Mouse (Mus musculus): ENCODE results near the gene Rnase2a. TPM values are rescaled to one million over a fixed set of nuclear protein-coding genes. Genes with fewer than 3 reads are reported as not detected.
A peak's percentile ranks its signal among the peaks of the same experiment; 100 is the strongest.
"Not testable (repeated sequence)": the region's sequence is repeated elsewhere in the genome, so short reads cannot be mapped to it uniquely, and the experiment has no call there.

Rnase2a gene
- polyA plus RNA-seq (2015; fragmentation: Nextera tagmentation; extraction: Ambion mirVana): not detected in 2 replicates

- ATAC-seq: no peak
- Histone ChIP-seq H3K27me3 (replicated peaks; ENCODE audit: control insufficient read depth, insufficient read depth, low read length) (no peaks in the 10 kb centered on the region), H3K27ac (ENCODE audit: low read length) (no peak within 1 kb of the TSS), H3K9me3 (ENCODE audit: control insufficient read depth, low read length) (no peaks in the 10 kb centered on the region), H3K4me1 (replicated peaks; ENCODE audit: control insufficient read depth, insufficient read depth, low read length) (no peaks in the 10 kb centered on the region), H3K36me3 (ENCODE audit: control insufficient read depth, insufficient read depth) (no peaks in the 10 kb centered on the region), H3K4me2 (ENCODE audit: low read length) (no peak within 1 kb of the TSS), H3K9ac (replicated peaks; ENCODE audit: low read depth, low read length) (no peak within 1 kb of the TSS), H3K4me3 (replicated peaks; ENCODE audit: low read length) (no peak within 1 kb of the TSS)
- 98% methylated on average over 3 of the region's 3 CpGs for WGBS
These were observed at the start of gene Rnase2a for GRCm38 (mm10) chr14:51256041-51256440. Rnase2a (minus strand) TSS chr14:51256112.

- 80% methylated on average over 1 of the region's 1 CpGs for WGBS
- no peak for ATAC-seq
- H3K4me3 ChIP-seq (replicated peaks; ENCODE audit: low read length): no peak overlapping the region
These were observed 35.6 kb upstream of the Rnase2a start for GRCm38 (mm10) chr14:51291505-51291904.

GRCm38 (mm10) chr14:51278515-51278914, 22.6 kb upstream of the Rnase2a start:
- H3K27me3 ChIP-seq (replicated peaks; ENCODE audit: control insufficient read depth, insufficient read depth, low read length); H3K9ac ChIP-seq (replicated peaks; ENCODE audit: low read depth, low read length); H3K9me3 ChIP-seq (ENCODE audit: control insufficient read depth, low read length); H3K36me3 ChIP-seq (ENCODE audit: control insufficient read depth, insufficient read depth); H3K4me2 ChIP-seq (ENCODE audit: low read length); H3K27ac ChIP-seq (ENCODE audit: low read length); H3K4me1 ChIP-seq (replicated peaks; ENCODE audit: control insufficient read depth, insufficient read depth, low read length); H3K4me3 ChIP-seq (replicated peaks; ENCODE audit: low read length); ATAC-seq: not testable (repeated sequence)
- 64% methylated on average over 1 of the region's 1 CpGs for WGBS

More at GRCm38 (mm10) chr14:51291505-51291904, 35.6 kb upstream of the Rnase2a start:
- no peak overlapping the region for H3K4me2 ChIP-seq (ENCODE audit: low read length)
- no peak overlapping the region for H3K27ac ChIP-seq (ENCODE audit: low read length)
- H3K4me1 ChIP-seq (replicated peaks; ENCODE audit: control insufficient read depth, insufficient read depth, low read length): no peaks in the 10 kb centered on the region
- H3K9me3 ChIP-seq (ENCODE audit: control insufficient read depth, low read length): no peaks in the 10 kb centered on the region
- H3K9ac ChIP-seq (replicated peaks; ENCODE audit: low read depth, low read length): no peak overlapping the region
- no peaks in the 10 kb centered on the region for H3K27me3 ChIP-seq (replicated peaks; ENCODE audit: control insufficient read depth, insufficient read depth, low read length)
- no peaks in the 10 kb centered on the region for H3K36me3 ChIP-seq (ENCODE audit: control insufficient read depth, insufficient read depth)

GRCm38 (mm10) chr14:51268677-51269076, 12.8 kb upstream of the Rnase2a start:
- no peak overlapping the region for H3K27ac ChIP-seq (ENCODE audit: low read length)

GRCm38 (mm10) chr14:51266113-51266512, 10.2 kb upstream of the Rnase2a start:
- Histone ChIP-seq H3K4me3 (replicated peaks; ENCODE audit: low read length) (no peak overlapping the region), H3K4me2 (ENCODE audit: low read length) (peak overlapping the region; percentile 10; the same call in 1 of the 2 replicates), H3K27me3 (replicated peaks; ENCODE audit: control insufficient read depth, insufficient read depth, low read length) (no peaks in the 10 kb centered on the region), H3K9me3 (ENCODE audit: control insufficient read depth, low read length) (no peaks in the 10 kb centered on the region), H3K36me3 (ENCODE audit: control insufficient read depth, insufficient read depth) (no peaks in the 10 kb centered on the region), H3K27ac (ENCODE audit: low read length) (no peak overlapping the region), H3K9ac (replicated peaks; ENCODE audit: low read depth, low read length) (no peak overlapping the region), H3K4me1 (replicated peaks; ENCODE audit: control insufficient read depth, insufficient read depth, low read length) (no peaks in the 10 kb centered on the region)
- ATAC-seq: peak; percentile 96
- WGBS: 3% methylated on average over 9 of the region's 9 CpGs

More at GRCm38 (mm10) chr14:51268677-51269076, 12.8 kb upstream of the Rnase2a start:
- H3K36me3 ChIP-seq (ENCODE audit: control insufficient read depth, insufficient read depth): no peaks in the 10 kb centered on the region
- ATAC-seq: no peak
- no peak overlapping the region for H3K4me2 ChIP-seq (ENCODE audit: low read length)
- H3K9me3 ChIP-seq (ENCODE audit: control insufficient read depth, low read length): no peaks in the 10 kb centered on the region
- no peak overlapping the region for H3K4me3 ChIP-seq (replicated peaks; ENCODE audit: low read length)
- H3K9ac ChIP-seq (replicated peaks; ENCODE audit: low read depth, low read length): no peak overlapping the region
- WGBS: 82% methylated on average over 1 of the region's 1 CpGs
- no peaks in the 10 kb centered on the region for H3K4me1 ChIP-seq (replicated peaks; ENCODE audit: control insufficient read depth, insufficient read depth, low read length)
- H3K27me3 ChIP-seq (replicated peaks; ENCODE audit: control insufficient read depth, insufficient read depth, low read length): no peaks in the 10 kb centered on the region

- Histone ChIP-seq H3K36me3 (ENCODE audit: control insufficient read depth, insufficient read depth) (no peaks in the 10 kb centered on the region), H3K9ac (replicated peaks; ENCODE audit: low read depth, low read length) (no peak overlapping the region), H3K9me3 (ENCODE audit: control insufficient read depth, low read length) (no peaks in the 10 kb centered on the region), H3K27me3 (replicated peaks; ENCODE audit: control insufficient read depth, insufficient read depth, low read length) (no peaks in the 10 kb centered on the region), H3K27ac (ENCODE audit: low read length) (no peak overlapping the region), H3K4me1 (replicated peaks; ENCODE audit: control insufficient read depth, insufficient read depth, low read length) (no peaks in the 10 kb centered on the region), H3K4me3 (replicated peaks; ENCODE audit: low read length) (no peak overlapping the region), H3K4me2 (ENCODE audit: low read length) (peak overlapping the region; percentile 10; the same call in 1 of the 2 replicates)
- WGBS: 75% methylated on average over 4 of the region's 4 CpGs
- ATAC-seq: no peak
These were observed 9.8 kb upstream of the Rnase2a start for GRCm38 (mm10) chr14:51265667-51266066.

- Histone ChIP-seq H3K27ac (ENCODE audit: low read length) (no peak overlapping the region), H3K9ac (replicated peaks; ENCODE audit: low read depth, low read length) (no peak overlapping the region), H3K4me2 (ENCODE audit: low read length) (no peak overlapping the region), H3K4me3 (replicated peaks; ENCODE audit: low read length) (no peak overlapping the region), H3K9me3 (ENCODE audit: control insufficient read depth, low read length) (no peaks in the 10 kb centered on the region), H3K27me3 (replicated peaks; ENCODE audit: control insufficient read depth, insufficient read depth, low read length) (no peaks in the 10 kb centered on the region), H3K4me1 (replicated peaks; ENCODE audit: control insufficient read depth, insufficient read depth, low read length) (no peaks in the 10 kb centered on the region), H3K36me3 (ENCODE audit: control insufficient read depth, insufficient read depth) (no peaks in the 10 kb centered on the region)
- ATAC-seq: no peak
These were observed 6.5 kb upstream of the Rnase2a start for GRCm38 (mm10) chr14:51262397-51262796.

- no peaks in the 10 kb centered on the region for H3K9me3 ChIP-seq (ENCODE audit: control insufficient read depth, low read length)
- no peak overlapping the region for H3K27ac ChIP-seq (ENCODE audit: low read length)
- 93% methylated on average over 7 of the region's 7 CpGs for WGBS
- no peaks in the 10 kb centered on the region for H3K36me3 ChIP-seq (ENCODE audit: control insufficient read depth, insufficient read depth)
- no peak overlapping the region for H3K9ac ChIP-seq (replicated peaks; ENCODE audit: low read depth, low read length)
- no peak for ATAC-seq
- H3K4me3 ChIP-seq (replicated peaks; ENCODE audit: low read length): no peak overlapping the region
- H3K4me2 ChIP-seq (ENCODE audit: low read length): no peak overlapping the region
- H3K27me3 ChIP-seq (replicated peaks; ENCODE audit: control insufficient read depth, insufficient read depth, low read length): no peaks in the 10 kb centered on the region
- H3K4me1 ChIP-seq (replicated peaks; ENCODE audit: control insufficient read depth, insufficient read depth, low read length): no peaks in the 10 kb centered on the region
These were observed 3.8 kb upstream of the Rnase2a start for GRCm38 (mm10) chr14:51259741-51260140.

- Histone ChIP-seq H3K4me2 (ENCODE audit: low read length) (no peak overlapping the region), H3K4me3 (replicated peaks; ENCODE audit: low read length) (no peak overlapping the region), H3K4me1 (replicated peaks; ENCODE audit: control insufficient read depth, insufficient read depth, low read length) (no peaks in the 10 kb centered on the region), H3K27me3 (replicated peaks; ENCODE audit: control insufficient read depth, insufficient read depth, low read length) (no peaks in the 10 kb centered on the region), H3K27ac (ENCODE audit: low read length) (no peak overlapping the region), H3K36me3 (ENCODE audit: control insufficient read depth, insufficient read depth) (no peaks in the 10 kb centered on the region), H3K9me3 (ENCODE audit: control insufficient read depth, low read length) (no peaks in the 10 kb centered on the region), H3K9ac (replicated peaks; ENCODE audit: low read depth, low read length) (no peak overlapping the region)
- WGBS: 80% methylated on average over 1 of the region's 1 CpGs
- no peak for ATAC-seq
These were observed 2.3 kb downstream of the Rnase2a start for GRCm38 (mm10) chr14:51253569-51253968.

GRCm38 (mm10) chr14:51252206-51252605, 3.7 kb downstream of the Rnase2a start:
- H3K9ac ChIP-seq (replicated peaks; ENCODE audit: low read depth, low read length); H3K4me1 ChIP-seq (replicated peaks; ENCODE audit: control insufficient read depth, insufficient read depth, low read length); H3K27ac ChIP-seq (ENCODE audit: low read length); H3K4me3 ChIP-seq (replicated peaks; ENCODE audit: low read length); H3K9me3 ChIP-seq (ENCODE audit: control insufficient read depth, low read length); H3K36me3 ChIP-seq (ENCODE audit: control insufficient read depth, insufficient read depth); H3K4me2 ChIP-seq (ENCODE audit: low read length); H3K27me3 ChIP-seq (replicated peaks; ENCODE audit: control insufficient read depth, insufficient read depth, low read length); ATAC-seq: not testable (repeated sequence)

Measured in forebrain, embryonic 16.5 days (tissue).